Mouse (Mus musculus): Measurements from ENCODE around the gene Slc5a6. TPM values are rescaled to one million over a fixed set of nuclear protein-coding genes. Genes with fewer than 3 reads are reported as not detected.

Slc5a6 gene
- total RNA-seq, 1 experiment, result 44.1 TPM

DNA sequence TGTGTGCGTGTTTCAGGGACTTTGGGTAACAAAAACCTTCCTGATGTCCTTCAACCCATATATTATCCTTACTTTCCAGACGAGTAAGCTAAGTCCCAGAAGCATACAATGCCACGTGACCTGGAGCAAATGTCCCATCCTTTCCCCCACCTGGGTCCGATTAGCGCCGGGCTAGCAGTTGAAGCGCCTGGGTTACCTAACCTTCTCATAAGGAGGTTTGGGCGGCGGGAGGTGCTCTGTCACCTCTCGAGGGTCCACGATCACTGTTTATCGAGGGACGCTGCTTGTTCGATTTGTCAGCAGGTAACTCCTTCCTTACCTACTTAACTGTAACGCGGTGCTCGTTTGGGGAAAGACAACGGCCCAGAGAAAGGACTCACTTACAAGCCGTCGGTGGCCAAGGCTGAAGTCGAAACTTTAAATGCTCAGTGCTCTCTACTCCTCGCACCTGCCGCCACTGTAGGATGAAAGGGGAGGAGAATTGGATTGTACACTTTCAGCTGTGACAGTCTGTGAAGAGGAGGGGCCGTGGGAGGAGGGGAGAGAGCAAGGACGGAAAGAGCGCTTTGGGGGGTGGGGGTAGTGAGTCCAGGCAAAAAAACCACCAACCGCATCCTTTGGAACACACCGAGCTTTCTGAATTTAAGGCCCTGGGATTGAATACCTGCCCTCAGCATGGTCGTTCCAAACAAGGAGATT, 45.5 kb upstream of the Slc5a6 start:
- peak overlapping the region; percentile 71 to 92; a peak in 3 of 4 replicates for H3K4me3 ChIP-seq (ENCODE audit: insufficient read depth in 1 of 2, low read depth in 1 of 2, low read length in 2 of 2, poor library complexity in 1 of 2, severe bottlenecking in 1 of 2)
- H3K27ac ChIP-seq (ENCODE audit: insufficient read depth, low read depth, low read length, poor library complexity, severe bottlenecking), result no peak overlapping the region
- H3K36me3 ChIP-seq (ENCODE audit: control insufficient read depth, insufficient read depth, low read length, poor library complexity, severe bottlenecking), result no peaks in the 10 kb centered on the region
- peaks cover 2 to 6% of the 10 kb centered on the region in 2 experiments; a peak in 2 of 4 replicates for H3K4me1 ChIP-seq (ENCODE audit: control insufficient read depth in 2 of 2, insufficient read depth in 2 of 2, low read length in 2 of 2, poor library complexity in 1 of 2)
- in situ Hi-C loops (cut with MboI; ENCODE audit: low sequenced_read_pairs in 2 of 2, unreplicated experiment in 2 of 2), result no loop called here
- H3K9ac ChIP-seq (ENCODE audit: insufficient read depth, low read depth, low read length, poor library complexity, severe bottlenecking), result peak overlapping the region; percentile 36; the same call in 1 of the 2 replicates
- DNase-seq (ENCODE audit: low read depth, low spot score), result no peak
- H3K9me3 ChIP-seq (ENCODE audit: control insufficient read depth, insufficient read depth, low read depth, low read length), result no peaks in the 10 kb centered on the region
- TF ChIP-seq CHD2 (IDR thresholded peaks at IDR 0.05; ENCODE audit: low read depth, low read length) (no peak), MAFK (IDR thresholded peaks at IDR 0.05; ENCODE audit: insufficient read depth, low read depth, low read length) (no peak), ZNF384 (IDR thresholded peaks at IDR 0.05; ENCODE audit: low read depth, low read length) (no peak), ZC3H11A (IDR thresholded peaks at IDR 0.05; ENCODE audit: borderline replicate concordance, low read depth, low read length) (no peak), HCFC1 (IDR thresholded peaks at IDR 0.05; ENCODE audit: borderline replicate concordance, insufficient read depth, low read length) (no peak)

DNA sequence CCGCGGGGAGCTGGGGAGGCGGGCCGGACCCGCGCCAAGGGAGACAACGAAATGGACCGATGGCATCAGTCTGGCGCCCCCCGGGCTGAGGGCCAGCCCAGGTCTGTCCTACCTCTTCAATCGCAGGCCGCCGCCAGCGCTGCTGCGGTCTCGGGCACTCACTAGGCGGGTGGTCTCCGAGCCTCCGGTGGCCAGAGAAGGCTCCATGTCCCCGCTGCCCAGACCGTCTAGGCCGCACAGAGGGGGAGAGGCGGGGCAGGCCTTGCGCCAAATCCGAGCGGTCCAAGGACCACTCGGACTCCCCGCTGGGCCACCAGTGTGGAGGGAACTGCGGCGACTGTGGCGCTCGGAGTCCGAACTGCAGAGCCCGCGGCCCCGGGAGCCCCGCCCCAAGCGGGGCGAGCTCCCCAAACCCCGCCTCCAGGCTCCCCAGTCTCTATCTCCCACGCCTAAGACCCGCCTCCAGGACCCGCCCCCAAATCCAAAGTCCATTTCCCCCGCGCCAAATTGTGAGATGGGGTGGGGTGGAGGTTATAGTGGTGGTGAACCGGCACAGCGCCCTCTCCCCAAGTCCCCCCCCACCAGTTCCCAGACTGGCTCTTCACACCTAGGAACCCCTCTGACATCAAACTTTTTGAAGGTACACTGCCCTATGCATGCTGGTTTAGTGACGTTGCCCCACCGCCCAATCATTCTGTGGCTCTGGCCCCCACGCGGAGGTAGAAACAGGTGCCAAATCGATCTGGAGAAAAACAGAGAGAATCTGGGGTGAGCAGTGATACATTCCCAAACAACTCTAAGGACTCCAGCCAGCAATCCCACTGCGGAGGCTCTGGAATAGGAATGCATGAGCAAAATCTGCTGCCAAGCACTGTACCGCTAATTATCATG, 44.7 kb upstream of the Slc5a6 start:
- Histone ChIP-seq H3K9ac (ENCODE audit: insufficient read depth, low read depth, low read length, poor library complexity, severe bottlenecking) (peak overlapping the region; percentile 61), H3K9me3 (ENCODE audit: control insufficient read depth, insufficient read depth, low read depth, low read length) (no peaks in the 10 kb centered on the region), H3K4me1 (ENCODE audit: control insufficient read depth in 2 of 2, insufficient read depth in 2 of 2, low read length in 2 of 2, poor library complexity in 1 of 2) (peaks cover 2 to 8% of the 10 kb centered on the region in 2 experiments; a peak in 2 of 4 replicates), H3K36me3 (ENCODE audit: control insufficient read depth, insufficient read depth, low read length, poor library complexity, severe bottlenecking) (no peaks in the 10 kb centered on the region), H3K4me3 (ENCODE audit: insufficient read depth in 1 of 2, low read depth in 1 of 2, low read length in 2 of 2, poor library complexity in 1 of 2, severe bottlenecking in 1 of 2) (peak overlapping the region; percentile 71 to 92), H3K27ac (ENCODE audit: insufficient read depth, low read depth, low read length, poor library complexity, severe bottlenecking) (no peak overlapping the region)
- no peak for TF ChIP-seq MAFK (IDR thresholded peaks at IDR 0.05; ENCODE audit: insufficient read depth, low read depth, low read length)
- no peak for TF ChIP-seq CHD2 (IDR thresholded peaks at IDR 0.05; ENCODE audit: low read depth, low read length)
- no peak for TF ChIP-seq ZNF384 (IDR thresholded peaks at IDR 0.05; ENCODE audit: low read depth, low read length)
- no peak for TF ChIP-seq ZC3H11A (IDR thresholded peaks at IDR 0.05; ENCODE audit: borderline replicate concordance, low read depth, low read length)
- no peak for TF ChIP-seq HCFC1 (IDR thresholded peaks at IDR 0.05; ENCODE audit: borderline replicate concordance, insufficient read depth, low read length)
- no peak for DNase-seq (ENCODE audit: low read depth, low spot score)
- in situ Hi-C loops (cut with MboI; ENCODE audit: low sequenced_read_pairs in 2 of 2, unreplicated experiment in 2 of 2), result no loop called here

- DNase-seq (ENCODE audit: low read depth, low spot score), result no peak
- TF ChIP-seq HCFC1 (IDR thresholded peaks at IDR 0.05; ENCODE audit: borderline replicate concordance, insufficient read depth, low read length) (no peak), ZNF384 (IDR thresholded peaks at IDR 0.05; ENCODE audit: low read depth, low read length) (no peak), CHD2 (IDR thresholded peaks at IDR 0.05; ENCODE audit: low read depth, low read length) (no peak), ZC3H11A (IDR thresholded peaks at IDR 0.05; ENCODE audit: borderline replicate concordance, low read depth, low read length) (no peak)
- in situ Hi-C loops (cut with MboI; ENCODE audit: low sequenced_read_pairs in 2 of 2, unreplicated experiment in 2 of 2), result no loop called here
- Histone ChIP-seq H3K4me1 (ENCODE audit: control insufficient read depth in 2 of 2, insufficient read depth in 2 of 2, low read length in 2 of 2, poor library complexity in 1 of 2) (peaks cover 2 to 8% of the 10 kb centered on the region in 2 experiments; a peak in 2 of 4 replicates), H3K9me3 (ENCODE audit: control insufficient read depth, insufficient read depth, low read depth, low read length) (no peaks in the 10 kb centered on the region), H3K4me3 (ENCODE audit: insufficient read depth in 1 of 2, low read depth in 1 of 2, low read length in 2 of 2, poor library complexity in 1 of 2, severe bottlenecking in 1 of 2) (peak overlapping the region; percentile 71 to 92), H3K36me3 (ENCODE audit: control insufficient read depth, insufficient read depth, low read length, poor library complexity, severe bottlenecking) (no peaks in the 10 kb centered on the region), H3K27ac (ENCODE audit: insufficient read depth, low read depth, low read length, poor library complexity, severe bottlenecking) (no peak overlapping the region), H3K9ac (ENCODE audit: insufficient read depth, low read depth, low read length, poor library complexity, severe bottlenecking) (peak overlapping the region; percentile 61)
These were observed 43.7 kb upstream of the Slc5a6 start for GRCm38 (mm10) chr5:31092231-31092975.

DNA sequence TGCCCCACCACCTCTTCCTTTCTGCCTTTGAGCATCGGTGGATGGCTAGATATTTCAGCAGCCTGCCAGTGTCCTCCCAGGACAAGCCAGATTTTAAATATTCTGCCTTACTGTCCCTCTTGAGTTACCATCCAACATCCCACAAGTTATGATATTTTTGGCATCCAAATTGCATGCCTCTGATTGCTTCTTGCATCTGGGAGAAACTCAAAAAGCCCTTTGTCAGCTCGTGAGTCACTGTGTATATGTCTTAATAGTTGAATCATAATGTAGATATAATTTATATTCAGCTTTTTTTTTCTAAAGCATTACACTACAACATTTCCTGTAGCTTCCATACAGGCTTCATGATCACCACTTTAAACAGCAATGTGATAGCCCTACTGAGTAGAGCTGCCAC, 38.4 kb upstream of the Slc5a6 start:
- in situ Hi-C loops (cut with MboI; ENCODE audit: low sequenced_read_pairs in 2 of 2, unreplicated experiment in 2 of 2), result no loop called here
- Histone ChIP-seq H3K27ac (ENCODE audit: insufficient read depth, low read depth, low read length, poor library complexity, severe bottlenecking) (no peak overlapping the region), H3K9ac (ENCODE audit: insufficient read depth, low read depth, low read length, poor library complexity, severe bottlenecking) (no peak overlapping the region), H3K4me1 (ENCODE audit: control insufficient read depth in 2 of 2, insufficient read depth in 2 of 2, low read length in 2 of 2, poor library complexity in 1 of 2) (peaks cover 0 to 2% of the 10 kb centered on the region in 2 experiments; a peak in 1 of 4 replicates), H3K4me3 (ENCODE audit: insufficient read depth in 1 of 2, low read depth in 1 of 2, low read length in 2 of 2, poor library complexity in 1 of 2, severe bottlenecking in 1 of 2) (no peak overlapping the region), H3K9me3 (ENCODE audit: control insufficient read depth, insufficient read depth, low read depth, low read length) (no peaks in the 10 kb centered on the region), H3K36me3 (ENCODE audit: control insufficient read depth, insufficient read depth, low read length, poor library complexity, severe bottlenecking) (no peaks in the 10 kb centered on the region)
- TF ChIP-seq MAFK (IDR thresholded peaks at IDR 0.05; ENCODE audit: insufficient read depth, low read depth, low read length) (no peak), ZNF384 (IDR thresholded peaks at IDR 0.05; ENCODE audit: low read depth, low read length) (no peak), CHD2 (IDR thresholded peaks at IDR 0.05; ENCODE audit: low read depth, low read length) (no peak), ZC3H11A (IDR thresholded peaks at IDR 0.05; ENCODE audit: borderline replicate concordance, low read depth, low read length) (no peak), HCFC1 (IDR thresholded peaks at IDR 0.05; ENCODE audit: borderline replicate concordance, insufficient read depth, low read length) (no peak)
- DNase-seq (ENCODE audit: low read depth, low spot score), result no peak
